Mouse (Mus musculus) right cerebral cortex, postnatal 14 days (tissue): ENCODE measurements around the gene Rom1.
"Not testable (repeated sequence)": the region's sequence is repeated elsewhere in the genome, so short reads cannot be mapped to it uniquely, and the experiment has no call there.

ENCODE experiments used
- DNase-seq: peaks from one replicate; pipeline ENCODE4 v3.0.0; 2022

Rom1 gene

DNA sequence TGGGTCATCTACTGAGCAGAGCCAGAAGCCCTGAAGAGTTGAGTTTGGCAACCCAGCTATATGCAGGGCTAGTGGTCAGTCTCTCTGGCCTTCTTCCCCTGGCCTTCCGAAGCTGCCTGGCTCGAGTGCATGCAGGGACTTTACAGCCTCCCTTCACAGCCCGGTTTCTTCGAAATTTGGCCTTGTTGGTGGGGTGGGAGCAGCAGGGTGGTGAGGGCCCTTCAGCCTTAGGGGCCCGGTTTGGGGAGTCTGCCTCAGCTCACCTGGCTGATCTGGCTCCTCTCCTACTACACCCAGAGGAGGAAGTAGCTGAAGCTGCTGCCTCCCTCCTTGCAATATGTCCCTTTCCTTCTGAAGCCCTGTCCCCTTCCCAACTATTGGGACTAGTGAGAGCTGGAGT is 32.9 kb downstream of the Rom1 start:
- not testable (repeated sequence) for DNase-seq

DNA sequence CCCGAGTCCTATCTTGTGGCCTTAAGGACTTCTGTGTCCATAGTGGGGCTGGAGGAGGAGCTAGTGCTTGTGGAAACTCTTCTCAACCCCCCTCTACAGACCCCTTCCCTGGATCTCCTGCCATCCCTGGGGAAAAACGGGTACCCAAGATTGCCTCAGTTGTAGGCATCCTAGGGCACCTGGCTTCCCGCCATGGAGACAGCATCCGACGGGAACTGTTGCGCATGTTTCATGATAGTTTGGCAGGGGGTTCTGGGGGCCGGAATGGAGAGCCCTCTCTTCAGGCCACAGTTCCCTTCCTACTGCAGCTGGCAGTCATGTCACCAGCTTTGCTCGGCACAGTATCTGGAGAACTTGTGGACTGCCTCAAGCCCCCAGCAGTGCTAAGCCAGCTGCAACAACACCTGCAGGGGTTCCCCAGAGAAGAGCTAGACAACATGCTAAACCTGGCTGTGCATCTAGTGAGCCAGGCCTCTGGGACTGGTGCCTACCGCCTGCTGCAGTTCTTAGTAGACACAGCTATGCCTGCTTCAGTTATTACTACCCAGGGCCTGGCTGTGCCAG is 33.7 kb downstream of the Rom1 start:
- no peak for DNase-seq

DNA sequence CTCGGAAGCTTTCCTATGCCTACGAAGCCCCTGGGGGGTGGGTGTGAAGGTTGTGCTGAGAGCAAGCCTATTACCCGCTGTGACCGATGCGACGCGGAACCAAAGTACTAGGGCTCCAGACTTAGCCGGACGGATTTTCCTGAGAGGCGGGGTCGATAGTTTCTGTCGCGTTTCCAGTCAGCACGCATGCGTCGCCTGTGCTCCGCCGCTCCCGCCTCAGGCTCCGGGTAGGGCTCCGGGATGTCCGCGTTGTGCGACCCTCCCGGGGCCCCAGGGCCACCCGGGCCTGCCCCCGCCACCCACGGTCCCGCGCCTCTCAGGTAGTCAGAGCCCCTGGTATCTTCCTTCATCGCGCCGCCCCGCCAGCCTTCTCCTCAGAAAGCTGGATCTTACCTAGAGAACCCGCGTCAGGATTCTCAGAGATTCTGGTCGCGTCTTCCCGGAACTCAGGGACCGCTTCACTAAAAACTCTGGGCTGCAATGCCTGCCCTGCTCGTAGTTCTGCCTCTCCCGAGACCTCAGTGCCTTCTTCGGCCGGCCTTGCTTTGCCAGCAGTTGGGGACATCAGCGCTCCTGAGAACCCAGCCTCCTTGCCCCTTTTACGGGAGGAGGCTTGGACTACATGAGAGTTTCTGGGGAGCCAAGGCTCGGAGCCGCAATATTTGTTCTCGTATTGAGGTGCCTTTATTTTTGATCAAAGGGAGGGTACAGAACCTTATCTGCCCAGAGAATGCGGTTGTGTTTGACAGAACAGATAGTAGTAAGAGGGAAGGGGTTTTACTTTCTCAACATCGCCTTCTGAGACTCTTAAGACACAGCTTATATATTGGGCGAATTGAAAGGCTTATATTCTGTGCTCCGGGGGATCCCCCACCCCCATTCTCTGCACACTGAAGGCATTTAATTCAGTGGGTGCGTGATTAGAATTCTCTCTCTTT is 36.1 kb downstream of the Rom1 start, which contains the start of gene Ints5:
Gene Ints5 (plus strand): TSS at position 177 of the 938 bp plus-strand sequence.
- peak; percentile 81 for DNase-seq

- DNase-seq, result peak; percentile 94
Observed at GRCm38 (mm10) chr19:8888511-8889385, 40.4 kb downstream of the Rom1 start, which contains the start of the genes 1810009A15Rik and Gm49416. TSS of gene 1810009A15Rik (plus strand) at chr19:8888853. TSS of gene Gm49416 (plus strand) at chr19:8888926.

GRCm38 (mm10) chr19:8887585-8888463 is 41.3 kb downstream of the Rom1 start:
- DNase-seq, result no peak

DNA sequence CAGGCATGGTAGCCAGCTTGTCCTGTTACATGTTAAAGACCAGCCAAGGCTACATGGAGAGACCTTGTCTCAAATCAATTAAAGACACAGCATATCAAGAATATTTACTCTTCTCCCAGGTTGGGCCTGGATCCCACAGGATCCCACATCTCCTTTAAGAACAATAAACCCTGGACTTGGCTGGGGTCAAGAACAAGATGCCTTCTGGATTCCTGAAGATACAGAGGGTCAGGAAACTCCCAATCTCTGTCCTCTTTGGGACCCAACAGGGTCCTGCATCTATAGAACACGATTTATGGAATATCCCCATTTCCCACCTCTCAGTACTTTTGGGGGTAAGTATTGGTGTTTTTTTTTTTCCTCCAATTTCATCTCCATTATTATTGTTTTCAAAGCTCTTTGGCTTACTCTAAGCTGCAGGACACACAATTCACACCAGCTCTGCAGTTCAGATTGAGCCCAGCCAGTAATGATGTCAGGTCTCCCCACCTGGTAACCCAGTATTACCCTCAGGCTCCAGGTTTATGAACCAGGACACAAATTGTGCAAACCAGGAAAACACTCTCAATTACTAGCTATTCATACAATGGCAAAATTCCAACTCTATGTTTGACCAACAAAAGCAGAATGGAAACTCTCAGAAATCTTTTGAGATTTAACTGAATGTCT is 42.1 kb downstream of the Rom1 start:
- no peak for DNase-seq

DNA sequence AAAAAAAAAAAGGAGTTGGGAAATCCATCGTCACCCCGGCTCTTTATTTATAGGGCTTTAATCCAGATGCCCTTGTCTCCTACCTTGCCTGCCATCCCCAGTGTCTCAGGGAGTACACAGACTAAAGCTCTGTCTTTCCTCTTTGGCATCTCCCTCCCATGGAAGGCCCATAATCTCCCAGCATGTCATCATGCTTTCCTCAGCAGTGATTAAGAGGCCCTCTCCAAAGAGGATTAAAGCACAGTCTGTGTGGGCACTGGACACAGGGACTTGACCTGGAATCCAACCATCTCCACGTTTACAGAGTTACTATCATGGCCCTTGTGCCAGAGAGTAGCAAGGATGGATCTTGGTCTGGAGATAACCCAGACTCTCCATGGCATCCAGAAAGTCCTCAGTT is 45.5 kb downstream of the Rom1 start, which contains the start of the genes Lbhd1 and Gm49403:
Gene Lbhd1 (plus strand): TSS at position 117 of the 400 bp plus-strand sequence.
Gene Gm49403 (plus strand): TSS at position 315 of the 400 bp plus-strand sequence.
- DNase-seq, result no peak

GRCm38 (mm10) chr19:8881034-8881392 is 48.1 kb downstream of the Rom1 start:
- no peak for DNase-seq

DNA sequence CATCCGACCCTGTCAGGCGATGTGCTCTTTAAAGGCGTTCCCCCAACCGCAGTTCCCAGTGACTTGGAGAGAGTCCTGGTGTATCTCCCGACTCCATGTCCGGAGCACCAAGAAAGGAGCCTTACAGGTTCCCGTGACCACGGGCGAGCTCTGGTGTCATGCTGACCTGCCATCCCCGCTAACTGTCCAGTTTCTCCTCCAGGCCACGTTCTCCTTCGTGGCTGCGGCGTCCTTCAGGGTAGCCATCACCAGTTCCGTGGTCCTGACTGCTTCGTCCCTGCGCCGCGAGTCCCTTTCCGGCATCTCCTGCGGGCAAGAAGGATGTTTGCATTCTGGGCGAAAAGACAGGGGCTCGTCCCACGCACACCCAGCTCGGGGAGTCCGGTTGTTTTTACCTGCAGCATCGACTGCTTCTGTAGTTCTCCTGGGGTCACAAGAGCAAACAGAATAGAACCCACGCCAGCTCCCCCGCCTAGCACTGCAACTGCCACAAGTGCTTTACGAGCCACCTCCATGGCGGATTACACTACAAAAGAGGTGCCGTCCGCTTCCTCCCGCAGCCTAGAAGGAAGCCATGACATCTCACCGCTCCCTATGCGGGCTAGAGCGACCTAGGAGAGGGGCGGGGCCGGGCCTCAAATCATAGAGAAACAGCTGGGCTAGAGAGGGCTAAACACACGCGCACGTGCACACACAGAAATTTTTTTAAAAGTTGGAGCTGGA is 48.7 kb downstream of the Rom1 start, which contains the start of gene Uqcc3:
Gene Uqcc3 (minus strand): TSS at position 613 of the 723 bp plus-strand sequence.
- peak; percentile 85 for DNase-seq
